ENCODE assay signal across 13 mouse cellular contexts in genomic region chr1:133048690-133049089, GRCm38 (mm10). TPM values are rescaled to one million over a fixed set of nuclear protein-coding genes. Genes with fewer than 3 reads are reported as not detected.
DNase-seq lines count a peak whose midpoint lies in the region; ATAC-seq and TF ChIP-seq lines count a peak whose summit lies in the region.
"Had no signal": no experiment of that assay in that cellular context is flagged by ENCODE, and none has a peak within 500 bp of the region (broad histone marks: within the 10 kb centered on the region; RNA-seq: fewer than 3 reads in every experiment).

No protein-coding gene starts in this region.

- H3K4me2 ChIP-seq in lung, postnatal 0 days (replicated peaks; ENCODE audit: low read depth, low read length) = no peak overlapping the region

- DNase-seq in gastrocnemius, adult 2 months = no peak
- no peak for DNase-seq in gastrocnemius, adult 18-20 months (ENCODE audit: low spot score)
- no peak for DNase-seq in lung, postnatal 0 days (ENCODE audit: low spot score)
- no peak for DNase-seq in lung, adult 2 months
- no peak for DNase-seq in midbrain, embryonic 10.5 days (ENCODE audit: low spot score)
- DNase-seq in spleen, postnatal 36 days (ENCODE audit: low spot score in 2 of 2) = no peak
- no peak for DNase-seq in kidney, postnatal 25 days
- DNase-seq in urinary bladder, adult 18-20 months (ENCODE audit: low spot score in 2 of 2) = no peak
- DNase-seq: cerebellum, postnatal 10 days; gastrocnemius, postnatal 25 days; kidney, adult 2 months; lung, postnatal 10 days had no signal

- peak overlapping the region; percentile 93 for H3K27ac ChIP-seq in gastrocnemius, adult 2 months
- no peak overlapping the region for H3K27ac ChIP-seq in lung, postnatal 0 days (ENCODE audit: low read length)
- H3K27ac ChIP-seq in midbrain, embryonic 10.5 days (replicated peaks) = peak overlapping the region; percentile 99
- H3K27ac ChIP-seq: stomach, embryonic 15.5 days had no signal

- H3K9me3 ChIP-seq in lung, postnatal 0 days (ENCODE audit: low read length) = no peaks in the 10 kb centered on the region
- H3K9me3 ChIP-seq in midbrain, embryonic 10.5 days (replicated peaks) = no peaks in the 10 kb centered on the region
- H3K9me3 ChIP-seq: stomach, embryonic 15.5 days had no signal

- H3K9ac ChIP-seq in lung, postnatal 0 days (replicated peaks; ENCODE audit: low read depth) = no peak overlapping the region
- H3K9ac ChIP-seq: stomach, embryonic 15.5 days had no signal

- H3K36me3 ChIP-seq in lung, postnatal 0 days (ENCODE audit: insufficient read depth, low read length) = no peaks in the 10 kb centered on the region
- H3K36me3 ChIP-seq in midbrain, embryonic 10.5 days = 0 out of 2 replicates have a peak, but pooled peaks cover 3% of the 10 kb centered on the region
- H3K36me3 ChIP-seq: stomach, embryonic 15.5 days had no signal

- no peaks in the 10 kb centered on the region for H3K27me3 ChIP-seq in lung, postnatal 0 days (replicated peaks; ENCODE audit: insufficient read depth, low read length)
- H3K27me3 ChIP-seq in midbrain, embryonic 10.5 days (ENCODE audit: low read depth, poor library complexity, severe bottlenecking) = peaks cover 4% of the 10 kb centered on the region; the same call in 1 of the 2 replicates
- H3K27me3 ChIP-seq: stomach, embryonic 15.5 days had no signal

- WGBS in lung, postnatal 0 days = 58% methylated on average over 2 of the region's 2 CpGs
- whole genome bisulfite sequencing in lung, adult 2 months = 59% methylated on average over 2 of the region's 2 CpGs
- 46% methylated on average over 2 of the region's 2 CpGs for WGBS in midbrain, embryonic 10.5 days

- no peak for TF ChIP-seq CTCF in gastrocnemius, adult 2 months (IDR thresholded peaks at IDR 0.05)
- 0 out of 2 replicates have a peak, but pooled peaks have one; percentile 2 for TF ChIP-seq CTCF in lung, postnatal 0 days (IDR thresholded peaks at IDR 0.05)
- no peak for TF ChIP-seq CTCF in lung, adult 2 months (IDR thresholded peaks at IDR 0.05; ENCODE audit: insufficient read depth, low read length)

- TF ChIP-seq EP300 in lung, postnatal 0 days (IDR thresholded peaks at IDR 0.05) = no peak

- no peak for TF ChIP-seq POLR2A in lung, adult 2 months (IDR thresholded peaks at IDR 0.05; ENCODE audit: borderline replicate concordance, extremely low read depth, low read depth, low read length)

- no peak for ATAC-seq in lung, postnatal 0 days

- H3K4me3 ChIP-seq in gastrocnemius, adult 2 months = no peak overlapping the region
- H3K4me3 ChIP-seq in lung, postnatal 0 days (ENCODE audit: low read depth, low read length) = no peak overlapping the region
- no peak overlapping the region for H3K4me3 ChIP-seq in lung, adult 2 months (replicated peaks; ENCODE audit: extremely low read depth, low read depth, low read length)
- H3K4me3 ChIP-seq in midbrain, embryonic 10.5 days = peak overlapping the region; percentile 86

- peaks cover 10% of the 10 kb centered on the region; the same call in 1 of the 2 replicates for H3K4me1 ChIP-seq in lung, postnatal 0 days (ENCODE audit: insufficient read depth, low read depth, low read length)
- H3K4me1 ChIP-seq in lung, adult 2 months (ENCODE audit: control insufficient read depth, insufficient read depth, low read length) = peaks cover 11% of the 10 kb centered on the region
- peaks cover 85% of the 10 kb centered on the region for H3K4me1 ChIP-seq in midbrain, embryonic 10.5 days

- intact Hi-C loops in gastrocnemius, adult 2 months (cut with DNase I) = loop anchor here (10.0 kb wide), 1 partner anchor 266 kb away; no protein-coding TSS in a partner anchor

RNA-seq across cellular contexts. Expression of gene Pik3c2b, which starts 3.2 kb away (rescaled TPM):
- 10 to 100 TPM in 1 of 2 experiments, 1 to 10 TPM in 1; 9.8 to 11.0 TPM for total RNA-seq in gastrocnemius, adult 2 months (2021)
- total RNA-seq in gastrocnemius, adult 18-20 months (2021) = 10 to 100 TPM in 1 of 2 experiments, 1 to 10 TPM in 1; 8.2 to 10.8 TPM
- polyA plus RNA-seq in lung, postnatal 0 days (2015; fragmentation: Nextera tagmentation; extraction: Ambion mirVana) = 4.3 and 4.6 TPM in 2 replicates
- 10.1 and 11.9 TPM in 2 replicates for polyA plus RNA-seq in lung, adult 2 months (2012; rRNA removed)
- polyA plus RNA-seq in midbrain, embryonic 10.5 days (2016; fragmentation: Nextera tagmentation; extraction: Ambion mirVana) = 14.1 and 18.2 TPM in 2 replicates

RNA-seq across cellular contexts. Expression of gene Mdm4, which starts 18.3 kb away (rescaled TPM):
- total RNA-seq in gastrocnemius, adult 2 months (2021) = 10 to 100 TPM; 26.3 to 32.4 TPM
- 10 to 100 TPM; 20.6 to 22.3 TPM for total RNA-seq in gastrocnemius, adult 18-20 months (2021)
- 14.9 and 19.3 TPM in 2 replicates for polyA plus RNA-seq in lung, postnatal 0 days (2015; fragmentation: Nextera tagmentation; extraction: Ambion mirVana)
- polyA plus RNA-seq in lung, adult 2 months (2012; rRNA removed) = 28.8 and 45.9 TPM in 2 replicates
- polyA plus RNA-seq in midbrain, embryonic 10.5 days (2016; fragmentation: Nextera tagmentation; extraction: Ambion mirVana) = 34.6 and 37.7 TPM in 2 replicates
